19 mouse cellular contexts compared by ENCODE assay signal in genomic region chr2:109928791-109929190, GRCm38 (mm10). TPM values are rescaled to one million over a fixed set of nuclear protein-coding genes. Genes with fewer than 3 reads are reported as not detected.
DNase-seq lines count a peak whose midpoint lies in the region; ATAC-seq lines count a peak whose summit lies in the region.
"Had no signal": no experiment of that assay in that cellular context is flagged by ENCODE, and none has a peak within 500 bp of the region (broad histone marks: within the 10 kb centered on the region; RNA-seq: fewer than 3 reads in every experiment).

No protein-coding gene starts in this region.

- peak; percentile 81 for ATAC-seq in cerebellum, adult (ENCODE audit: insufficient number of reproducible peaks, low FRiP score, low TSS enrichment)
- no peak for ATAC-seq in neural tube, embryonic 13.5 days (ENCODE audit: low read depth)
- no peak for ATAC-seq in neural tube, embryonic 15.5 days (ENCODE audit: low FRiP score)
- ATAC-seq in stomach, embryonic 16.5 days (ENCODE audit: insufficient read depth, low FRiP score): peak; percentile 66; the same call in 1 of the 2 replicates
- ATAC-seq: CD4-positive, CD25-positive, alpha-beta regulatory T cell, adult 4 months; midbrain, embryonic 16.5 days had no signal

- H3K9me3 ChIP-seq in neural tube, embryonic 13.5 days: no peaks in the 10 kb centered on the region
- no peaks in the 10 kb centered on the region for H3K9me3 ChIP-seq in neural tube, embryonic 15.5 days (replicated peaks)
- no peaks in the 10 kb centered on the region for H3K9me3 ChIP-seq in stomach, embryonic 16.5 days (replicated peaks; ENCODE audit: control insufficient read depth, low read length)
- H3K9me3 ChIP-seq: G1E; liver, embryonic 15.5 days; megakaryocyte, embryonic 14.5 days had no signal

- H3K27ac ChIP-seq in neural tube, embryonic 13.5 days (replicated peaks): peak overlapping the region; percentile 10; the same call in 1 of the 2 replicates
- no peak overlapping the region for H3K27ac ChIP-seq in neural tube, embryonic 15.5 days (replicated peaks)
- H3K27ac ChIP-seq in stomach, embryonic 16.5 days (ENCODE audit: low read length): peak overlapping the region; percentile 87
- H3K27ac ChIP-seq: liver, embryonic 15.5 days had no signal

- no peak for DNase-seq in cerebellum, postnatal 4 days (ENCODE audit: low spot score in 2 of 2)
- peak; percentile 20 to 70 for DNase-seq in cerebellum, postnatal 14 days
- DNase-seq in lung, adult 18-20 months: no peak
- no peak for DNase-seq in layer of hippocampus, postnatal 10 days (ENCODE audit: low spot score in 2 of 2)
- DNase-seq: adrenal gland, adult 2 months; gastrocnemius, postnatal 14 days; kidney, adult 2 months; kidney, postnatal 25 days; lung, postnatal 14 days; thymus, postnatal 36 days had no signal

- no peak overlapping the region for H3K9ac ChIP-seq in neural tube, embryonic 13.5 days
- no peak overlapping the region for H3K9ac ChIP-seq in neural tube, embryonic 15.5 days (replicated peaks)
- no peak overlapping the region for H3K9ac ChIP-seq in stomach, embryonic 16.5 days (ENCODE audit: low read length)
- H3K9ac ChIP-seq: liver, embryonic 15.5 days had no signal

- no peaks in the 10 kb centered on the region for H3K36me3 ChIP-seq in neural tube, embryonic 13.5 days
- no peaks in the 10 kb centered on the region for H3K36me3 ChIP-seq in neural tube, embryonic 15.5 days
- no peaks in the 10 kb centered on the region; the same call in 1 of the 2 replicates for H3K36me3 ChIP-seq in stomach, embryonic 16.5 days (ENCODE audit: control insufficient read depth, insufficient read depth, low read length)
- H3K36me3 ChIP-seq: liver, embryonic 15.5 days had no signal

- H3K4me3 ChIP-seq in neural tube, embryonic 13.5 days: no peak overlapping the region
- no peak overlapping the region for H3K4me3 ChIP-seq in neural tube, embryonic 15.5 days (replicated peaks)
- H3K4me3 ChIP-seq in stomach, embryonic 16.5 days (replicated peaks; ENCODE audit: low read length): no peak overlapping the region
- H3K4me3 ChIP-seq: liver, embryonic 15.5 days; megakaryocyte, embryonic 14.5 days had no signal

- WGBS in neural tube, embryonic 13.5 days: 69% methylated on average over 4 of the region's 4 CpGs
- 69% methylated on average over 4 of the region's 4 CpGs for WGBS in neural tube, embryonic 15.5 days
- 30% methylated on average over 4 of the region's 4 CpGs for WGBS in stomach, embryonic 16.5 days

- H3K4me2 ChIP-seq in neural tube, embryonic 13.5 days: no peak overlapping the region
- no peak overlapping the region for H3K4me2 ChIP-seq in neural tube, embryonic 15.5 days
- no peak overlapping the region for H3K4me2 ChIP-seq in stomach, embryonic 16.5 days (ENCODE audit: low read depth, low read length)
- H3K4me2 ChIP-seq: liver, embryonic 15.5 days had no signal

- H3K27me3 ChIP-seq in neural tube, embryonic 13.5 days: no peaks in the 10 kb centered on the region
- H3K27me3 ChIP-seq in neural tube, embryonic 15.5 days (replicated peaks): no peaks in the 10 kb centered on the region
- H3K27me3 ChIP-seq in stomach, embryonic 16.5 days (ENCODE audit: control insufficient read depth, insufficient read depth, low read length): no peaks in the 10 kb centered on the region
- H3K27me3 ChIP-seq: liver, embryonic 15.5 days had no signal

- H3K4me1 ChIP-seq in neural tube, embryonic 13.5 days (replicated peaks): peaks cover 39% of the 10 kb centered on the region
- H3K4me1 ChIP-seq in neural tube, embryonic 15.5 days: peaks cover 24% of the 10 kb centered on the region
- peaks cover 34% of the 10 kb centered on the region for H3K4me1 ChIP-seq in stomach, embryonic 16.5 days (ENCODE audit: control insufficient read depth, insufficient read depth, low read length)

RNA-seq across cellular contexts. Expression of gene Lgr4, which starts 11.3 kb away (rescaled TPM):
- 10.7 and 11.3 TPM in 2 replicates for polyA plus RNA-seq in neural tube, embryonic 13.5 days (2015; fragmentation: Nextera tagmentation; extraction: Ambion mirVana)
- polyA plus RNA-seq in neural tube, embryonic 15.5 days (2015; fragmentation: Nextera tagmentation; extraction: Ambion mirVana): 8.3 and 9.8 TPM in 2 replicates
- polyA plus RNA-seq in stomach, embryonic 16.5 days (2015; fragmentation: Nextera tagmentation; extraction: Ambion mirVana): 17.6 and 18.2 TPM in 2 replicates
- 10 to 100 TPM; 24.8 to 25.4 TPM for total RNA-seq in layer of hippocampus, postnatal 10 days (2021)

RNA-seq across cellular contexts. Expression of gene Lin7c, which starts 38.1 kb away (rescaled TPM):
- polyA plus RNA-seq in neural tube, embryonic 13.5 days (2015; fragmentation: Nextera tagmentation; extraction: Ambion mirVana): 152 and 176 TPM in 2 replicates
- polyA plus RNA-seq in neural tube, embryonic 15.5 days (2015; fragmentation: Nextera tagmentation; extraction: Ambion mirVana): 158 and 169 TPM in 2 replicates
- 73.3 and 75.3 TPM in 2 replicates for polyA plus RNA-seq in stomach, embryonic 16.5 days (2015; fragmentation: Nextera tagmentation; extraction: Ambion mirVana)
- total RNA-seq in layer of hippocampus, postnatal 10 days (2021): 100 to 1,000 TPM; 142 to 160 TPM

Comparison
In these comparisons a context has a peak if more than half of its experiments do, and no peak if none do; other contexts are left out.
1. DNase-seq: peak in cerebellum, postnatal 14 days (2 of 2); none in cerebellum, postnatal 4 days (0 of 2), lung, adult 18-20 months (0 of 2) and layer of hippocampus, postnatal 10 days (0 of 2).
2. ATAC-seq: peak in cerebellum, adult (single experiment) and stomach, embryonic 16.5 days (single experiment); none in neural tube, embryonic 13.5 days (single experiment) and neural tube, embryonic 15.5 days (single experiment).